Mouse (Mus musculus): ENCODE data around the gene Pdgfa.

DNA sequence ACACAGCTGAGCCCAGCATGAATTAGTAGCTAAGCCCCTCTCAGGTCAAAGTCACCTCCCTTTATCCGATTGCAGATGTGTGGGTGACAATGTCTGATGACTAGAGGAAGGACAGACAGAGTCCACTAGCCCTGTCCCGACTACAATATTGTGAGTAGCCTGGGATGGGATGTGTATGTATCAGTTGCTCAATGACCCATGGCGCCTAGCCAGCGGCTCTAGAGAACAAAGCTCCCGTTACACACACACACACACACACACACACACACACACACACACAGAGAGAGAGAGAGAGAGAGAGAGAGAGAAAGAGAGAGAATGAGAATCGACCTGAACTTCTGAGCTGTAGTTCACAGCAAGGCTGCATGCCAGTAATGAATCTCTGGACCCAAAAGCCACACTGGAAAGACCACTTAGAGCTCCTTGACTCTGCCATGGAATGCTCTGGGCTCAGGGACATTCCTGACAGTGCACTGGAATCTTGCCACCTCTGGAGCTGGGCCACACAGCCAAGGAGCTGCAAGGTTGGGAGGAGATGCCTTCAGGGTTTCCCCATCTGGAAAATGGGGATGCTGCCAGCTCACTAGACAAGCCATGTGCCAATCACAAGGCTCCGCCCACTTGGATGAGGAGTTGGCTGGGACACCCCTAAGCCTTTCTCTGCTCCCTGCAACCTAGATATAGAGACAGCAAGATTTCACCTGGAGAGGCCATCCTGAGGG is 6.3 kb downstream of the Pdgfa start:
- no peak for TF ChIP-seq CTCF (IDR thresholded peaks at IDR 0.05; ENCODE audit: low read depth, low read length)
- TF ChIP-seq GATA1 (IDR thresholded peaks at IDR 0.05; ENCODE audit: borderline replicate concordance, low read length) = no peak

All from G1E (cell line).